Mouse (Mus musculus) stomach, postnatal 0 days (tissue): ENCODE measurements around the gene 2310057M21Rik.

Experiments used
- CTCF ChIP-seq: IDR thresholded peaks from 2 replicates; pipeline ENCODE4 v1.5.1; 2016; ENCODE audit warnings: antibody characterized with exemption, low read depth, mild to moderate bottlenecking, moderate library complexity
- EP300 ChIP-seq: optimal IDR thresholded peaks from 2 replicates; pipeline ENCODE3; 2016; ENCODE audit warnings: antibody characterized with exemption

DNA sequence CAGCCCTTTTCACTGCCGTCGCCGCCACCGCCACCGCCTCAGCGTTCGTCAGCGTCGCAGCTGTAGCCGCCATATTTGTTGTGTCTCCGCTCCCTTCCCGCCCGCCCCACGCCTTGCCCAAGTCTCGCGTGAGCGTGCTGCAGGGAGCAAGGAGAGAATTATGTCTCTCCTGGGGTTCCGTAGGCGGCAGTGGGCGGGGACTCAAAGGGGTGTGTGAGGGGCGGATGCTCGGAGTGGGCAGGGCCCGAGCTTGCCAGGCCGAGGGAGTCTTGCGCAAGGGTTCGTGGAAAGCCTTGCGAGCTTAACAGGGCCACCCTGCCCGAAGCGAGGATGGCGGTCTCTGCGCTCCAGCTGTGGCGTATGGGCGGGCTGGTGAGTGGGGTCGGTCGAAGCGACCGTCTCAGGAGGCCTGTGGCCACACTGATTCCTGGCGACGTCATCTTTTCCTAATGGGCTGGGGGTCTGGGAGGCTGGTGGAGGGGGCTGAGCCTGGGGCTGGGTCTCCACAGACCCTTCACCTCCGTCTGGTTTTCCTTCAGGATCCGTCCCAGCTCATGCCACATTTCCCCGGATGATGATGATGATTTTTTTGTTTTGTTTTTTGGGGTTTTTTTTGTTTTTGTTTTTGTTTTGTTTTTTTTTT, 48.0 kb upstream of the 2310057M21Rik start, which contains the start of the genes Ikzf5 and Acadsb:
- peak; percentile 97 for TF ChIP-seq EP300
- no peak for TF ChIP-seq CTCF
